9 mouse cellular contexts compared by ENCODE assay signal in genomic region chr17:53543591-53544324, GRCm38 (mm10). TPM values are rescaled to one million over a fixed set of nuclear protein-coding genes. Genes with fewer than 3 reads are reported as not detected.
DNase-seq lines count a peak whose midpoint lies in the region; ATAC-seq and TF ChIP-seq lines count a peak whose summit lies in the region.
"Had no signal": no experiment of that assay in that cellular context is flagged by ENCODE, and none has a peak within 500 bp of the region (broad histone marks: within the 10 kb centered on the region; RNA-seq: fewer than 3 reads in every experiment).

No protein-coding gene starts in this region.

- DNase-seq in intestine, embryonic 14.5 days (ENCODE audit: low spot score), result peak; percentile 62
- peak; percentile 31 to 33 for DNase-seq in heart, adult 9 months (ENCODE audit: low spot score in 2 of 2)
- peak; percentile 19 to 55 for DNase-seq in left cerebral cortex, postnatal 14 days (ENCODE audit: low spot score in 2 of 2)
- DNase-seq in skeletal muscle tissue, adult 2 months (ENCODE audit: low read depth, low spot score), result peak; percentile 12
- DNase-seq in thymus, postnatal 14 days, result no peak
- DNase-seq in thymus, adult 18-20 months, result no peak

- H3K9ac ChIP-seq in intestine, embryonic 14.5 days (ENCODE audit: low read length), result no peak overlapping the region; the same call in 1 of the 2 replicates
- H3K9ac ChIP-seq in intestine, postnatal 0 days (ENCODE audit: low read depth, low read length), result no peak overlapping the region

- H3K9me3 ChIP-seq in intestine, embryonic 14.5 days (ENCODE audit: control insufficient read depth, low read length), result no peaks in the 10 kb centered on the region
- no peaks in the 10 kb centered on the region for H3K9me3 ChIP-seq in intestine, postnatal 0 days (ENCODE audit: control insufficient read depth)

- H3K4me3 ChIP-seq in intestine, embryonic 14.5 days (ENCODE audit: low read depth, low read length), result no peak overlapping the region
- H3K4me3 ChIP-seq in intestine, postnatal 0 days (ENCODE audit: low read depth, low read length), result no peak overlapping the region
- no peak overlapping the region for H3K4me3 ChIP-seq in brown adipose tissue, adult 24 weeks (ENCODE audit: insufficient read depth, low read depth, low read length)

- 0 out of 2 replicates have a peak, but pooled peaks cover 4% of the 10 kb centered on the region for H3K4me1 ChIP-seq in intestine, embryonic 14.5 days (replicated peaks; ENCODE audit: control insufficient read depth, insufficient read depth, low read length)
- H3K4me1 ChIP-seq in intestine, postnatal 0 days (replicated peaks; ENCODE audit: control insufficient read depth, insufficient read depth, low read length), result no peaks in the 10 kb centered on the region
- H3K4me1 ChIP-seq in brown adipose tissue, adult 24 weeks (ENCODE audit: control insufficient read depth, insufficient read depth, insufficient read length, low read length), result peaks cover 2% of the 10 kb centered on the region; the same call in 1 of the 2 replicates

- intact Hi-C loops in left cerebral cortex, postnatal 14 days (cut with DNase I), result no loop called here

- H3K27me3 ChIP-seq in intestine, embryonic 14.5 days (replicated peaks; ENCODE audit: control insufficient read depth, insufficient read depth, low read length), result no peaks in the 10 kb centered on the region
- no peaks in the 10 kb centered on the region for H3K27me3 ChIP-seq in intestine, postnatal 0 days (replicated peaks; ENCODE audit: control insufficient read depth, insufficient read depth, low read length)
- H3K27me3 ChIP-seq: Patski had no signal

- no peak for ATAC-seq in intestine, embryonic 14.5 days (replicated peaks; ENCODE audit: low FRiP score, low TSS enrichment, low read depth)
- no peak for ATAC-seq in intestine, postnatal 0 days
- ATAC-seq: Patski had no signal

- 46% methylated on average over 9 of the region's 9 CpGs for WGBS in intestine, embryonic 14.5 days
- WGBS in intestine, postnatal 0 days, result 61% methylated on average over 9 of the region's 9 CpGs

- TF ChIP-seq CTCF in intestine, postnatal 0 days (IDR thresholded peaks at IDR 0.05; ENCODE audit: low read depth), result no peak

- H3K4me2 ChIP-seq in intestine, embryonic 14.5 days (ENCODE audit: low read length), result no peak overlapping the region
- no peak overlapping the region for H3K4me2 ChIP-seq in intestine, postnatal 0 days (replicated peaks; ENCODE audit: low read depth)

- H3K36me3 ChIP-seq in intestine, embryonic 14.5 days (ENCODE audit: control insufficient read depth, insufficient read depth, low read length), result no peaks in the 10 kb centered on the region
- no peaks in the 10 kb centered on the region for H3K36me3 ChIP-seq in intestine, postnatal 0 days (ENCODE audit: control insufficient read depth, insufficient read depth)

- H3K27ac ChIP-seq in intestine, embryonic 14.5 days (ENCODE audit: low read depth), result no peak overlapping the region
- no peak overlapping the region for H3K27ac ChIP-seq in intestine, postnatal 0 days (ENCODE audit: low read depth, low read length)
- H3K27ac ChIP-seq in brown adipose tissue, adult 24 weeks (replicated peaks; ENCODE audit: low read depth, low read length), result peak overlapping the region; percentile 34; the same call in 1 of the 2 replicates

RNA-seq across cellular contexts. Expression of gene Pp2d1, which starts 4.5 kb away (rescaled TPM):
- polyA plus RNA-seq in intestine, embryonic 14.5 days (2014; fragmentation: Nextera tagmentation; extraction: Ambion mirVana), result 0.34 and 0.40 TPM in 2 replicates
- polyA plus RNA-seq in intestine, postnatal 0 days (2015; fragmentation: Nextera tagmentation; extraction: Ambion mirVana), result 0.07 and 0.27 TPM in 2 replicates
- polyA plus RNA-seq in brown adipose tissue, adult 24 weeks (2012; ENCODE audit: insufficient read depth, insufficient read length, missing spikeins), result 0.46 TPM in 1 of 2 replicates, not detected in the other
- total RNA-seq in left cerebral cortex, postnatal 14 days (2021), result not detected

RNA-seq across cellular contexts. Expression of gene Kat2b, which starts 22.9 kb away (rescaled TPM):
- polyA plus RNA-seq in intestine, embryonic 14.5 days (2014; fragmentation: Nextera tagmentation; extraction: Ambion mirVana), result 5.3 and 7.3 TPM in 2 replicates
- 5.9 and 6.1 TPM in 2 replicates for polyA plus RNA-seq in intestine, postnatal 0 days (2015; fragmentation: Nextera tagmentation; extraction: Ambion mirVana)
- 33.2 and 52.3 TPM in 2 replicates for polyA plus RNA-seq in brown adipose tissue, adult 24 weeks (2012; ENCODE audit: insufficient read depth, insufficient read length, missing spikeins)
- total RNA-seq in left cerebral cortex, postnatal 14 days (2021), result 10 to 100 TPM; 10.9 to 12.5 TPM

Comparison
In these comparisons a context has a peak if more than half of its experiments do, and no peak if none do; other contexts are left out.
1. DNase-seq: peak in intestine, embryonic 14.5 days (single experiment), heart, adult 9 months (2 of 2), left cerebral cortex, postnatal 14 days (2 of 2) and skeletal muscle tissue, adult 2 months (single experiment); none in thymus, postnatal 14 days (single experiment) and thymus, adult 18-20 months (0 of 2).